Mouse (Mus musculus) forebrain, embryonic 13.5 days (tissue): ENCODE measurements around the gene Sult2b1. TPM values are rescaled to one million over a fixed set of nuclear protein-coding genes. Genes with fewer than 3 reads are reported as not detected.

Experiments
- ATAC-seq: fragments of 200-750 bp; cut with Nextera tagmentation; 2 replicates; pipeline ENCODE4 v1.8.0; 2017
- H3K27ac ChIP-seq: fragments of 300-500 bp; sonication (generic); 2 replicates; pipeline ENCODE4 v1.5.1; 2015; ENCODE audit warnings: inconsistent platforms, mild to moderate bottlenecking, moderate library complexity
- H3K27me3 ChIP-seq: fragments of 300-500 bp; sonication (generic); 2 replicates; pipeline ENCODE4 v1.6.1; 2015; ENCODE audit warnings: mild to moderate bottlenecking, inconsistent platforms
- H3K36me3 ChIP-seq: fragments of 300-500 bp; sonication (generic); 2 replicates; pipeline ENCODE4 v1.6.1; 2015; ENCODE audit warnings: mild to moderate bottlenecking, inconsistent platforms; ENCODE audit not compliant: poor library complexity, severe bottlenecking
- H3K4me1 ChIP-seq: fragments of 300-500 bp; sonication (generic); 2 replicates; pipeline ENCODE4 v1.6.1; 2015; ENCODE audit warnings: inconsistent platforms
- H3K4me2 ChIP-seq: fragments of 300-500 bp; sonication (generic); 2 replicates; pipeline ENCODE4 v1.6.1; 2015; ENCODE audit warnings: inconsistent platforms, mild to moderate bottlenecking, moderate library complexity
- H3K4me3 ChIP-seq: fragments of 300-500 bp; sonication (generic); 2 replicates; pipeline ENCODE4 v1.5.1; 2015; ENCODE audit warnings: mild to moderate bottlenecking, inconsistent platforms
- H3K9ac ChIP-seq: fragments of 300-500 bp; sonication (generic); 2 replicates; pipeline ENCODE4 v1.6.1; 2015; ENCODE audit warnings: mild to moderate bottlenecking, inconsistent platforms
- H3K9me3 ChIP-seq: fragments of 300-500 bp; sonication (generic); replicated peaks from 2 replicates; pipeline ENCODE4 v1.6.1; 2016; ENCODE audit warnings: inconsistent platforms
- whole genome bisulfite sequencing: fragments of 180-500 bp; shearing (Covaris S2); methylation state at CpG from one replicate; pipeline ENCODE4 v1.1.7; 2015; 5-methylcytosine and 5-hydroxymethylcytosine counted together
- polyA plus RNA-seq: library from polyadenylated mRNA; unstranded; fragments of >200 nt; fragmentation: Nextera tagmentation; extraction: Ambion mirVana; gene quantifications from 2 replicates; pipeline ENCODE4 v1.2.1, GENCODE M21; 2015

Gene Sult2b1
- polyA plus RNA-seq, 1 experiment from 2014 or later = 4.4 TPM

GRCm38 (mm10) chr7:45697894-45698293 lies 86.6 kb downstream of the Sult2b1 start:
- Histone ChIP-seq H3K9me3 (no peaks in the 10 kb centered on the region), H3K36me3 (no peaks in the 10 kb centered on the region), H3K27ac (no peak overlapping the region), H3K4me1 (peaks cover 24% of the 10 kb centered on the region), H3K9ac (no peak overlapping the region), H3K4me2 (no peak overlapping the region), H3K27me3 (peaks cover 27% of the 10 kb centered on the region), H3K4me3 (no peak overlapping the region)
- no peak for ATAC-seq
- 88% methylated on average over 7 of the region's 7 CpGs for WGBS

GRCm38 (mm10) chr7:45695098-45695497 lies 89.4 kb downstream of the Sult2b1 start:
- Histone ChIP-seq H3K9me3 (no peaks in the 10 kb centered on the region), H3K36me3 (no peaks in the 10 kb centered on the region), H3K27ac (no peak overlapping the region), H3K9ac (no peak overlapping the region), H3K4me3 (no peak overlapping the region), H3K27me3 (peaks cover 22% of the 10 kb centered on the region), H3K4me1 (peaks cover 9% of the 10 kb centered on the region), H3K4me2 (no peak overlapping the region)
- 40% methylated on average over 6 of the region's 6 CpGs for WGBS
- ATAC-seq = no peak

- H3K27me3 ChIP-seq = peaks cover 12% of the 10 kb centered on the region
- ATAC-seq = no peak
- 94% methylated on average over 45 of the region's 50 CpGs for WGBS
- no peak within 1 kb of the TSS for H3K27ac ChIP-seq
- H3K9me3 ChIP-seq = no peaks in the 10 kb centered on the region
- H3K4me1 ChIP-seq = no peaks in the 10 kb centered on the region
- no peak within 1 kb of the TSS for H3K4me3 ChIP-seq
- no peak within 1 kb of the TSS for H3K9ac ChIP-seq
- H3K4me2 ChIP-seq = no peak within 1 kb of the TSS
- H3K36me3 ChIP-seq = no peaks in the 10 kb centered on the region
These were observed 90.4 kb downstream of the Sult2b1 start, which contains the start of gene Sec1 for GRCm38 (mm10) chr7:45693921-45694591. Gene Sec1, minus strand, starts transcription at chr7:45694402.

- H3K27me3 ChIP-seq = no peaks in the 10 kb centered on the region
- H3K27ac ChIP-seq = no peak overlapping the region
- H3K4me2 ChIP-seq = no peak overlapping the region
- WGBS = 84% methylated on average over 2 of the region's 2 CpGs
- no peaks in the 10 kb centered on the region for H3K9me3 ChIP-seq
- no peaks in the 10 kb centered on the region for H3K4me1 ChIP-seq
- no peak overlapping the region for H3K4me3 ChIP-seq
- no peak for ATAC-seq
- no peaks in the 10 kb centered on the region for H3K36me3 ChIP-seq
- no peak overlapping the region for H3K9ac ChIP-seq
These were observed 92.1 kb downstream of the Sult2b1 start for GRCm38 (mm10) chr7:45692364-45692763.

GRCm38 (mm10) chr7:45689800-45690199 lies 94.7 kb downstream of the Sult2b1 start:
- Histone ChIP-seq H3K9me3 (no peaks in the 10 kb centered on the region), H3K4me1 (no peaks in the 10 kb centered on the region), H3K4me2 (no peak overlapping the region), H3K27ac (no peak overlapping the region), H3K27me3 (no peaks in the 10 kb centered on the region), H3K4me3 (no peak overlapping the region), H3K9ac (no peak overlapping the region), H3K36me3 (no peaks in the 10 kb centered on the region)
- ATAC-seq = no peak
- 78% methylated on average over 11 of the region's 11 CpGs for WGBS

- no peaks in the 10 kb centered on the region for H3K4me1 ChIP-seq
- H3K9me3 ChIP-seq = no peaks in the 10 kb centered on the region
- H3K9ac ChIP-seq = 0 out of 2 replicates have a peak overlapping the region, but pooled peaks have one; percentile 13
- no peak overlapping the region for H3K27ac ChIP-seq
- H3K27me3 ChIP-seq = no peaks in the 10 kb centered on the region
- no peaks in the 10 kb centered on the region for H3K36me3 ChIP-seq
- 73% methylated on average over 6 of the region's 6 CpGs for WGBS
- no peak overlapping the region for H3K4me3 ChIP-seq
- no peak overlapping the region for H3K4me2 ChIP-seq
- ATAC-seq = no peak
These were observed 95.4 kb downstream of the Sult2b1 start for GRCm38 (mm10) chr7:45689099-45689498.

- H3K4me2 ChIP-seq = no peak overlapping the region
- WGBS = 77% methylated on average over 3 of the region's 3 CpGs
- no peak for ATAC-seq
- no peaks in the 10 kb centered on the region for H3K9me3 ChIP-seq
- H3K9ac ChIP-seq = no peak overlapping the region
- H3K27ac ChIP-seq = no peak overlapping the region; the same call in 1 of the 2 replicates
- no peaks in the 10 kb centered on the region for H3K27me3 ChIP-seq
- H3K36me3 ChIP-seq = no peaks in the 10 kb centered on the region
- H3K4me3 ChIP-seq = no peak overlapping the region
- 0 out of 2 replicates have a peak, but pooled peaks cover 5% of the 10 kb centered on the region for H3K4me1 ChIP-seq
These were observed 97.6 kb downstream of the Sult2b1 start for GRCm38 (mm10) chr7:45686841-45687240.

GRCm38 (mm10) chr7:45685811-45686210 lies 98.7 kb downstream of the Sult2b1 start:
- ATAC-seq = no peak
- no peak overlapping the region for H3K27ac ChIP-seq
- no peaks in the 10 kb centered on the region for H3K27me3 ChIP-seq
- 70% methylated on average over 10 of the region's 10 CpGs for WGBS
- no peak overlapping the region for H3K4me3 ChIP-seq
- no peak overlapping the region for H3K9ac ChIP-seq
- H3K36me3 ChIP-seq = no peaks in the 10 kb centered on the region
- H3K4me2 ChIP-seq = no peak overlapping the region
- no peaks in the 10 kb centered on the region for H3K9me3 ChIP-seq
- H3K4me1 ChIP-seq = 0 out of 2 replicates have a peak, but pooled peaks cover 5% of the 10 kb centered on the region

- H3K4me3 ChIP-seq = no peak within 1 kb of the TSS
These were observed 100.9 kb downstream of the Sult2b1 start, which contains the start of gene Ntn5 for GRCm38 (mm10) chr7:45683396-45684050. Gene Ntn5, plus strand, starts transcription at chr7:45684022.

GRCm38 (mm10) chr7:45682144-45683126 lies 102.0 kb downstream of the Sult2b1 start:
- Histone ChIP-seq H3K27me3 (no peaks in the 10 kb centered on the region), H3K9ac (no peak overlapping the region), H3K4me3 (no peak overlapping the region), H3K36me3 (no peaks in the 10 kb centered on the region), H3K27ac (peak overlapping the region; percentile 26), H3K9me3 (no peaks in the 10 kb centered on the region), H3K4me2 (peak overlapping the region; percentile 40), H3K4me1 (0 out of 2 replicates have a peak, but pooled peaks cover 5% of the 10 kb centered on the region)
- ATAC-seq = peak; percentile 91
- 29% methylated on average over 14 of the region's 14 CpGs for WGBS

More at GRCm38 (mm10) chr7:45683396-45684050, 100.9 kb downstream of the Sult2b1 start, which contains the start of gene Ntn5:
- no peak within 1 kb of the TSS for H3K27ac ChIP-seq
- WGBS = 77% methylated on average over 7 of the region's 7 CpGs
- H3K9ac ChIP-seq = peak within 1 kb of the TSS; percentile 30
- no peak for ATAC-seq
- H3K4me1 ChIP-seq = 0 out of 2 replicates have a peak, but pooled peaks cover 5% of the 10 kb centered on the region
- no peaks in the 10 kb centered on the region for H3K36me3 ChIP-seq
- H3K27me3 ChIP-seq = no peaks in the 10 kb centered on the region
- no peak within 1 kb of the TSS for H3K4me2 ChIP-seq
- no peaks in the 10 kb centered on the region for H3K9me3 ChIP-seq

GRCm38 (mm10) chr7:45681046-45681736 lies 103.3 kb downstream of the Sult2b1 start:
- Histone ChIP-seq H3K27ac (no peak overlapping the region), H3K4me1 (0 out of 2 replicates have a peak, but pooled peaks cover 5% of the 10 kb centered on the region), H3K4me2 (no peak overlapping the region), H3K36me3 (no peaks in the 10 kb centered on the region), H3K9ac (no peak overlapping the region; the same call in 1 of the 2 replicates), H3K27me3 (no peaks in the 10 kb centered on the region), H3K4me3 (no peak overlapping the region), H3K9me3 (no peaks in the 10 kb centered on the region)
- 86% methylated on average over 8 of the region's 8 CpGs for WGBS
- no peak for ATAC-seq
